Mouse (Mus musculus): ENCODE results near the gene Cacng2. TPM values are rescaled to one million over a fixed set of nuclear protein-coding genes. Genes with fewer than 3 reads are reported as not detected.

Gene Cacng2
- polyA plus RNA-seq, 1 experiment from 2014 or later, result 0.56 TPM

DNA sequence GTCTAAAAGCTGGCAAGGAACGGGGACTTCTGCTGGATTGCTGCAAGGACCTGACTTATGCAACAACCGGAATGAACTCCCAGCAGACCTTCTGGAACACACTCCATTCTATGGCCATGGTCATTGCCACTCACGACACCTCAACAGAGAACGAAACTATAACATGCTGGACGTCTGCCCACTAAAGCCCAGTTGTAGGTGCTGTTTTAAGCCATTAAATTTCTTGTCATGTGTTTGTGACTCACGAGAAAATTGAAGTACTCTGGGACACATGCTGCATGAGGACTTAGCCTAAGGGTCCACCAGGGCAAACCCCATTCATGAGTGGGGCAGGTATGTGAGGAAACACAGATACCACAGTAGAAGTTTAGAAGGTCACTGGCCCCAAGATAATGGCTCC lies 159.1 kb downstream of the Cacng2 start:
- Histone ChIP-seq H3K4me3 (ENCODE audit: low read depth, low read length) (no peak overlapping the region), H3K27me3 (ENCODE audit: control insufficient read depth, insufficient read depth, low read length) (peaks cover under 1% of the 10 kb centered on the region; the same call in 1 of the 2 replicates), H3K9me3 (ENCODE audit: control insufficient read depth, low read length) (no peaks in the 10 kb centered on the region), H3K9ac (ENCODE audit: low read length) (no peak overlapping the region), H3K4me2 (ENCODE audit: low read depth, low read length, severe bottlenecking) (no peak overlapping the region), H3K4me1 (replicated peaks; ENCODE audit: control insufficient read depth, insufficient read depth, low read length) (peaks cover 5% of the 10 kb centered on the region; the same call in 1 of the 2 replicates), H3K27ac (ENCODE audit: low read depth, low read length) (no peak overlapping the region), H3K36me3 (ENCODE audit: control insufficient read depth, insufficient read depth, low read length) (peaks cover 44% of the 10 kb centered on the region)
- WGBS, result 91% methylated on average over 6 of the region's 6 CpGs
- no peak for DNase-seq (ENCODE audit: low spot score)
- ATAC-seq (replicated peaks; ENCODE audit: low FRiP score), result no peak

GRCm38 (mm10) chr15:77958071-77958470 lies 161.8 kb downstream of the Cacng2 start:
- WGBS, result 67% methylated on average over 3 of the region's 3 CpGs

DNA sequence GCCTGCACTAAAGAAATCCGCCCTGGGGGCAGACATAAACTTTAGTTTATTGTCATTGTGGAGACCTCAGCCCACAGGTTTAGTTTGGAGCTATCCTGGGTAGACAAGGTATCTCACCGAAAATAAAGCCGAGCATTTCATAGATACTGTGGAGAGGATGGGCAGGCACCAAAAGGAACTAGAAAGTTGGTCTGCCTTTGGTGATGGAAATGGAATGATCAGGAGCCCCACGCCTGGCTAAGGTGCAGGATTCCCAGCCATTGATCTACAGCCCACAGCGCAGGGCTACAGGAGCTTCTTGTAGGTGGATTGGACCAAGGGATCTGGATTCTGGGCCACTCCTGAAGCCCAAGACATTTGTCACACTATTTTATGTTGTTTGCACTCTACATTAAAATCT lies 162.2 kb downstream of the Cacng2 start:
- peaks cover 21% of the 10 kb centered on the region for H3K36me3 ChIP-seq (ENCODE audit: control insufficient read depth, insufficient read depth, low read length)

More at GRCm38 (mm10) chr15:77958071-77958470, 161.8 kb downstream of the Cacng2 start:
- ATAC-seq (replicated peaks; ENCODE audit: low FRiP score) (no peak), DNase-seq (ENCODE audit: low spot score) (no peak)
- no peak overlapping the region for H3K4me2 ChIP-seq (ENCODE audit: low read depth, low read length, severe bottlenecking)
- H3K36me3 ChIP-seq (ENCODE audit: control insufficient read depth, insufficient read depth, low read length), result peaks cover 23% of the 10 kb centered on the region
- no peak overlapping the region for H3K9ac ChIP-seq (ENCODE audit: low read length)
- H3K4me3 ChIP-seq (ENCODE audit: low read depth, low read length), result no peak overlapping the region
- H3K9me3 ChIP-seq (ENCODE audit: control insufficient read depth, low read length), result no peaks in the 10 kb centered on the region
- H3K27ac ChIP-seq (ENCODE audit: low read depth, low read length), result no peak overlapping the region
- H3K27me3 ChIP-seq (ENCODE audit: control insufficient read depth, insufficient read depth, low read length), result peaks cover 4% of the 10 kb centered on the region; the same call in 1 of the 2 replicates
- peaks cover 8% of the 10 kb centered on the region for H3K4me1 ChIP-seq (replicated peaks; ENCODE audit: control insufficient read depth, insufficient read depth, low read length)

GRCm38 (mm10) chr15:77956404-77956901 lies 163.4 kb downstream of the Cacng2 start, which contains the start of gene Foxred2:
Gene Foxred2 (minus strand): TSS chr15:77956722.
- DNase-seq (ENCODE audit: low spot score) (peak; percentile 93), ATAC-seq (replicated peaks; ENCODE audit: low FRiP score) (peak; percentile 92)
- peaks cover 8% of the 10 kb centered on the region for H3K4me1 ChIP-seq (replicated peaks; ENCODE audit: control insufficient read depth, insufficient read depth, low read length)
- peak within 1 kb of the TSS; percentile 79 for H3K4me2 ChIP-seq (ENCODE audit: low read depth, low read length, severe bottlenecking)
- WGBS, result under 1% methylated on average over 39 of the region's 39 CpGs
- H3K9me3 ChIP-seq (ENCODE audit: control insufficient read depth, low read length), result no peaks in the 10 kb centered on the region
- peak within 1 kb of the TSS; percentile 54 for H3K4me3 ChIP-seq (ENCODE audit: low read depth, low read length)
- 0 out of 2 replicates have a peak within 1 kb of the TSS, but pooled peaks have one; percentile 12 for H3K27ac ChIP-seq (ENCODE audit: low read depth, low read length)
- H3K9ac ChIP-seq (ENCODE audit: low read length), result peak within 1 kb of the TSS; percentile 59
- peaks cover 4% of the 10 kb centered on the region; the same call in 1 of the 2 replicates for H3K27me3 ChIP-seq (ENCODE audit: control insufficient read depth, insufficient read depth, low read length)
- peaks cover 15% of the 10 kb centered on the region; the same call in 1 of the 2 replicates for H3K36me3 ChIP-seq (ENCODE audit: control insufficient read depth, insufficient read depth, low read length)

More for the DNA sequence above, 162.2 kb downstream of the Cacng2 start:
- 47% methylated on average over 5 of the region's 5 CpGs for WGBS
- Histone ChIP-seq H3K4me2 (ENCODE audit: low read depth, low read length, severe bottlenecking) (no peak overlapping the region), H3K27me3 (ENCODE audit: control insufficient read depth, insufficient read depth, low read length) (peaks cover 4% of the 10 kb centered on the region; the same call in 1 of the 2 replicates), H3K27ac (ENCODE audit: low read depth, low read length) (no peak overlapping the region), H3K9me3 (ENCODE audit: control insufficient read depth, low read length) (no peaks in the 10 kb centered on the region), H3K9ac (ENCODE audit: low read length) (no peak overlapping the region), H3K4me3 (ENCODE audit: low read depth, low read length) (no peak overlapping the region), H3K4me1 (replicated peaks; ENCODE audit: control insufficient read depth, insufficient read depth, low read length) (peaks cover 8% of the 10 kb centered on the region)
- ATAC-seq (replicated peaks; ENCODE audit: low FRiP score) (no peak), DNase-seq (ENCODE audit: low spot score) (no peak)

DNA sequence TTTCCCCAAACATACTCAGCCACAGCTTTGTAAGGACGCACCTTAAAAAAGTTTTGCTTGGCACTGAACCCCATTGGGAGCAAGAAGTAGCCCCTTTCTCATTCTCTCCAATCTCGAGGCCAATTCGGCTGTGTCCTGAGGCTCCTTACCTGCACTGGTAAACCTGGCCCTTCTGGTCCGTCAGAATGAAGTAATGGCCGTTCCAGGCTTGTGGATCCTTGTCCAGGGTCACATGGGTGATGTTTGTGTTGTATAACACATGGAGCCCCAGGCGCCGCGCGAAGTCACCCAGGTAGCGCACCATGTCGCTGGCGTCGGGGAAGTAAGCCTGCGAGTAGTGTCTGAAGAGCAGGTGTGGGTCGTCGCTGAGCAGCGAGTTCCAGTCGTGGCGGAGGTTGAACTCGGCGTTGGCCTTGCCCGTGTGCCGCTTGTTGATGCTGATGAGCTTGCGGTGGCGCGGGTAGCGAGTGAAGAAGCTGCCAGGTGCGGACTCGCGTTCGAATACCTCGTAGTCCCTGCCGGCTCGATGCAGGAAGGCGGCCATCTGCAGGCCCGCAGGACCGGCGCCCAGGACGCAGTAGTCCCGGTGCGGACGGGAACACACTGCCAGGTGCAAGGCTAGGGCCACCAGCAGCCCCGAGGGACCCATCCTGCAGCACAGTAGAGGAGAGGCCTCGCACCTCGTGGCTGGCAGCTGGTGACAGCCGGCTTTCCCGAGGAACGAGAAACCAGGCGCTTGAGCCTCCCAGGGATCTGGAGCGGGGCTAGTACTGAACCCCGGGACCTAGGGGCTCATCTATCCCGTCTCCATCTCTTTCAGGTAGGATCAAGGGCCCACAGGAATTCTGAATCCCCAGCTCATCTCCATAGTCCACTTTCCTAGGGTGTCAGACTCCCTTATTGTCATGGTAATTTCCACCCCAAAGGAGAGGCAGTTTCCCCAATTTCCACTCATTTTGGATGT lies 164.1 kb downstream of the Cacng2 start:
- peak; percentile 70 for DNase-seq (ENCODE audit: low spot score)
- H3K27ac ChIP-seq (ENCODE audit: low read depth, low read length), result no peak overlapping the region
- H3K27me3 ChIP-seq (ENCODE audit: control insufficient read depth, insufficient read depth, low read length), result peaks cover 4% of the 10 kb centered on the region; the same call in 1 of the 2 replicates
- H3K4me2 ChIP-seq (ENCODE audit: low read depth, low read length, severe bottlenecking), result peak overlapping the region; percentile 79
- ATAC-seq (replicated peaks; ENCODE audit: low FRiP score), result no peak; the same call in none of the 2 replicates
- peaks cover 14% of the 10 kb centered on the region; the same call in 1 of the 2 replicates for H3K36me3 ChIP-seq (ENCODE audit: control insufficient read depth, insufficient read depth, low read length)
- 11% methylated on average over 52 of the region's 52 CpGs for WGBS
- peak overlapping the region; percentile 54 for H3K4me3 ChIP-seq (ENCODE audit: low read depth, low read length)
- H3K9me3 ChIP-seq (ENCODE audit: control insufficient read depth, low read length), result no peaks in the 10 kb centered on the region
- H3K9ac ChIP-seq (ENCODE audit: low read length), result peak overlapping the region; percentile 59
- H3K4me1 ChIP-seq (replicated peaks; ENCODE audit: control insufficient read depth, insufficient read depth, low read length), result peaks cover 8% of the 10 kb centered on the region

DNA sequence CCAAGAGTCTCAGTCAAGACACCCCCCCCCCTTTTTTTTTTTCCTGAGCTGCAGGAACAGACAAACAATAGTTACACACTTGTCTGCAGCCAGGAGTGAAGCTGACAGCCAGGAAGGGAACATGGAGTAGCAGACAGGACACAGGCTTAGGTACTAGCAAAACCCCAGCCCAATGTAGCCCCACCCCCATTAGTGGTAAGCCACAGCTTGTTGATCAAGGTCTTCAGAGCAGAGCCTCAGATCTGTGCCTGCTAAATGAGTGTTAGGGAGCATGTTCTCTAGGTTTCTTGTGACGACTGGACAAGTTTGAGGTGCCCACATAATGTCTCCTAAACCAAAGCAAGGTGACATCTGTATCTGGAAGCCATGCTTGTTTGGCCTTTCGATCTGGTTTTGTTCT lies 165.5 kb downstream of the Cacng2 start:
- ATAC-seq (replicated peaks; ENCODE audit: low FRiP score), result no peak
- H3K27me3 ChIP-seq (ENCODE audit: control insufficient read depth, insufficient read depth, low read length), result peaks cover 4% of the 10 kb centered on the region; the same call in 1 of the 2 replicates
- WGBS, result 89% methylated on average over 2 of the region's 2 CpGs
- H3K9ac ChIP-seq (ENCODE audit: low read length), result no peak overlapping the region
- H3K4me3 ChIP-seq (ENCODE audit: low read depth, low read length), result no peak overlapping the region
- H3K4me1 ChIP-seq (replicated peaks; ENCODE audit: control insufficient read depth, insufficient read depth, low read length), result peaks cover 8% of the 10 kb centered on the region
- no peaks in the 10 kb centered on the region for H3K9me3 ChIP-seq (ENCODE audit: control insufficient read depth, low read length)
- no peak for DNase-seq (ENCODE audit: low spot score)
- peaks cover 7% of the 10 kb centered on the region; the same call in 1 of the 2 replicates for H3K36me3 ChIP-seq (ENCODE audit: control insufficient read depth, insufficient read depth, low read length)
- H3K4me2 ChIP-seq (ENCODE audit: low read depth, low read length, severe bottlenecking), result no peak overlapping the region
- H3K27ac ChIP-seq (ENCODE audit: low read depth, low read length), result no peak overlapping the region

DNA sequence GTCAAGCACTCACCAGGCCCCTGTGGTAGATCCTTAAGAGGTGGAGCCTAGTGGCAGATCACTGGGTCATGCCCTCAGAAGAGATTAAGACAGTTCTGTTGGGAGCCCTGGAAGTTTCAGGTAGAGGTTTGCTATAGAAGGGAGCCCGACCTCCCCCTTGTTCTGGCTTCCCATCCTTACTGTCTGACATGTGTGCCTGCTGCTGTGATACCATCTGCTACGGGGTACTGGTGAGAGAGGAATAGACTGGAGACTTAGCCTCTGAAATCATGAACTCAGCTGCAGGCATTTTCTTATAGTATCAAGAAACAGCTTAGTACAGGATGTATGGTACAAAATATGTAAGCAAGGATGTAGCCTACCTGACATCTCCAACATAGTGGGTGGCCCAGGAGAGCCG lies 166.9 kb downstream of the Cacng2 start:
- 88% methylated on average over 3 of the region's 3 CpGs for WGBS
- Histone ChIP-seq H3K36me3 (ENCODE audit: control insufficient read depth, insufficient read depth, low read length) (no peaks in the 10 kb centered on the region), H3K9me3 (ENCODE audit: control insufficient read depth, low read length) (no peaks in the 10 kb centered on the region)

GRCm38 (mm10) chr15:77949061-77949460 lies 170.8 kb downstream of the Cacng2 start:
- Histone ChIP-seq H3K9ac (ENCODE audit: low read length) (no peak overlapping the region), H3K27me3 (ENCODE audit: control insufficient read depth, insufficient read depth, low read length) (no peaks in the 10 kb centered on the region), H3K4me3 (ENCODE audit: low read depth, low read length) (no peak overlapping the region), H3K36me3 (ENCODE audit: control insufficient read depth, insufficient read depth, low read length) (no peaks in the 10 kb centered on the region; the same call in 1 of the 2 replicates), H3K4me2 (ENCODE audit: low read depth, low read length, severe bottlenecking) (no peak overlapping the region), H3K9me3 (ENCODE audit: control insufficient read depth, low read length) (no peaks in the 10 kb centered on the region), H3K27ac (ENCODE audit: low read depth, low read length) (no peak overlapping the region), H3K4me1 (replicated peaks; ENCODE audit: control insufficient read depth, insufficient read depth, low read length) (no peaks in the 10 kb centered on the region)
- ATAC-seq (replicated peaks; ENCODE audit: low FRiP score), result no peak
- WGBS, result 92% methylated on average over 7 of the region's 7 CpGs
- no peak for DNase-seq (ENCODE audit: low spot score)

More for the DNA sequence above, 166.9 kb downstream of the Cacng2 start:
- H3K4me3 ChIP-seq (ENCODE audit: low read depth, low read length), result no peak overlapping the region
- H3K4me1 ChIP-seq (replicated peaks; ENCODE audit: control insufficient read depth, insufficient read depth, low read length), result peaks cover 8% of the 10 kb centered on the region
- peaks cover 4% of the 10 kb centered on the region; the same call in 1 of the 2 replicates for H3K27me3 ChIP-seq (ENCODE audit: control insufficient read depth, insufficient read depth, low read length)
- DNase-seq (ENCODE audit: low spot score) (no peak), ATAC-seq (replicated peaks; ENCODE audit: low FRiP score) (no peak)
- no peak overlapping the region for H3K4me2 ChIP-seq (ENCODE audit: low read depth, low read length, severe bottlenecking)
- no peak overlapping the region for H3K9ac ChIP-seq (ENCODE audit: low read length)
- no peak overlapping the region for H3K27ac ChIP-seq (ENCODE audit: low read depth, low read length)

Measured in forebrain, embryonic 11.5 days (tissue).